Mouse (Mus musculus): Measurements from ENCODE around the gene Chchd10.

DNA sequence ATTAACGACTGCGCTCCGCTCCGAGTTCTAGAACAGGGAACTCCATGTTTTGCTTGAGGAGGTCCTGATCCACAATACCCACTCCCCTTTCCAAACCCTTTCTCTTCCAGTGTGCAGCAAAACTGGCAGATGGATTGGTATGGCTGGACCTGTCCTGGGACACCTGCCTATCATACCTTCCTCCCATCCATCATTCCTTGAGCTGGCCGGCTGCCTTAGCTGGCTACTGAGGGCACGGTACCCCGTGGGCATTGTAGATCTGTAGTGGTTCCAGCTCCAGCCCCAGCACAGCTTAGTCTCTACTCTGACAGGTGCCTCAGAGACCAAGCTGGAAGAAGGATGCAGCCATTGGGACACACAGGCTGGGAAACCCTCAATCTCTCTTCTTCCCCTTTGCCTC, 1.6 kb upstream of the Chchd10 start:
- TF ChIP-seq POLR2A (IDR thresholded peaks at IDR 0.05; ENCODE audit: low read depth, low read length), result no peak
- no peak for TF ChIP-seq RCOR1 (conservative IDR thresholded peaks at IDR 0.05; ENCODE audit: low read depth, low read length)
- no peak for TF ChIP-seq CTCF (conservative IDR thresholded peaks at IDR 0.05 in 1 of 2, IDR thresholded peaks at IDR 0.05 in 1 of 2; ENCODE audit: low read depth in 2 of 2, low read length in 2 of 2)
- TF ChIP-seq EP300 (IDR thresholded peaks at IDR 0.05; ENCODE audit: low read length), result no peak
- no peak for TF ChIP-seq TBP (conservative IDR thresholded peaks at IDR 0.05; ENCODE audit: low read depth, low read length)
- TF ChIP-seq NELFE (IDR thresholded peaks at IDR 0.05; ENCODE audit: low read depth, low read length), result no peak
- no peak for TF ChIP-seq MEF2A (IDR thresholded peaks at IDR 0.05; ENCODE audit: borderline replicate concordance, low read depth, low read length)
- no peak for TF ChIP-seq MAFK (IDR thresholded peaks at IDR 0.05; ENCODE audit: insufficient replicate concordance, low read length)
- TF ChIP-seq ELF1 (IDR thresholded peaks at IDR 0.05; ENCODE audit: low read depth, low read length), result no peak
- TF ChIP-seq CHD2 (IDR thresholded peaks at IDR 0.05; ENCODE audit: low read length), result no peak
- TF ChIP-seq ZKSCAN1 (IDR thresholded peaks at IDR 0.05; ENCODE audit: borderline replicate concordance, low read depth, low read length), result no peak
- no peak for TF ChIP-seq E2F4 (IDR thresholded peaks at IDR 0.05; ENCODE audit: insufficient replicate concordance, low read depth, low read length)

All from CH12.LX (cell line).